In the genomic region with DNA sequence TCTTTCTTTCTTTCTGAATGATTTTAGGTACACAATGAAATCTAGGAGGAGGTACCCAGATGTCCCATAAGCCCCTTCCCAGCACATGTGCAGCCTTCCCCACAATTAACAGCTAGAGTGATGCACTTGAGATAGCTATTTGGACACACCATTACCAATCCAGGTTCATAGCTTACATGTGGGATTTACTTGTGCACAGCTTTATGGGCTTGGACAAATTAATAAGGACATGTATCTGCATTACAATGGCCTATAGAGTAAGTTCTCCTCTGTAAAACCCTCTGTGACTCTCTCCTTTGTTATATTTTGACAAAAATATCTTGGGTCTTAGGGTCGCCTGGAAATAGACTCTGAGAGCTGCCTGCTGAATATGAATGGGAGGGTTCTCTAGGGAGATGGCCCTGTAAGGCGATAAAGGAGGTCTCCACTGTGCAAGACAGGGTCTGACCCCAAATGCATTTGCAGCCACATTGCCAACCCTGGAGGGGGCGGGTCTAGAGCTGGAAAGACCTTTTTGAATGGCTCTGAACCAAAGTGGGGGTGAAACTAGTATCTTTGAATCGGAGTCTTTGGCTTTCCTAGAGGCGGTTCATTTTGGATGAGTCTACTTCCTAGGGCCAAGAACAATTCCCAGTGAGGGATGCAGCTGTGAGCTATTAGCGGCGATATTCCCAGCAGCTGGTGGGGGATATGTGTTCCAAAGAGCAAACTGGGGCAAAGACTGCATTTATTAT, we compare ENCODE assay signal across 12 mouse cellular contexts.
DNase-seq lines count a peak whose midpoint lies in the region; ATAC-seq and TF ChIP-seq lines count a peak whose summit lies in the region.
"Had no signal": no experiment of that assay in that cellular context is flagged by ENCODE, and none has a peak within 500 bp of the region (broad histone marks: within the 10 kb centered on the region; RNA-seq: fewer than 3 reads in every experiment).

No protein-coding gene starts in this region.

- H3K36me3 ChIP-seq in forebrain, embryonic 13.5 days (ENCODE audit: poor library complexity, severe bottlenecking): no peaks in the 10 kb centered on the region
- no peaks in the 10 kb centered on the region for H3K36me3 ChIP-seq in forebrain, embryonic 10.5 days (replicated peaks)
- no peaks in the 10 kb centered on the region for H3K36me3 ChIP-seq in limb, embryonic 14.5 days (ENCODE audit: control insufficient read depth, insufficient read depth, low read length)
- no peaks in the 10 kb centered on the region for H3K36me3 ChIP-seq in limb, embryonic 10.5 days
- H3K36me3 ChIP-seq in heart, adult 2 months (ENCODE audit: control insufficient read depth, insufficient read depth, low read length): no peaks in the 10 kb centered on the region
- no peaks in the 10 kb centered on the region for H3K36me3 ChIP-seq in midbrain, embryonic 16.5 days (ENCODE audit: control insufficient read depth, insufficient read depth, low read length)
- H3K36me3 ChIP-seq in intestine, postnatal 0 days (ENCODE audit: control insufficient read depth, insufficient read depth): no peaks in the 10 kb centered on the region
- H3K36me3 ChIP-seq: hindbrain, embryonic 15.5 days had no signal

- no peak for DNase-seq in forebrain, embryonic 10.5 days (ENCODE audit: extremely low spot score, low spot score)
- peak; percentile 41 for DNase-seq in limb, embryonic 14.5 days (ENCODE audit: low spot score)
- DNase-seq in limb, embryonic 10.5 days (ENCODE audit: low spot score): no peak
- peak; percentile 36 to 42 for DNase-seq in heart, adult 2 months
- DNase-seq in left cerebral cortex, postnatal 36 days (ENCODE audit: low spot score in 2 of 2): no peak
- DNase-seq: cerebellum, postnatal 10 days; lung, adult 18-20 months; thymus, postnatal 36 days had no signal

- H3K27ac ChIP-seq in forebrain, embryonic 13.5 days: no peak overlapping the region
- H3K27ac ChIP-seq in forebrain, embryonic 10.5 days: no peak overlapping the region
- no peak overlapping the region for H3K27ac ChIP-seq in limb, embryonic 14.5 days (replicated peaks; ENCODE audit: low read depth, low read length)
- H3K27ac ChIP-seq in limb, embryonic 10.5 days: no peak overlapping the region
- H3K27ac ChIP-seq in heart, adult 2 months: no peak overlapping the region
- no peak overlapping the region for H3K27ac ChIP-seq in midbrain, embryonic 16.5 days (ENCODE audit: low read length)
- H3K27ac ChIP-seq in intestine, postnatal 0 days (ENCODE audit: low read depth, low read length): no peak overlapping the region
- H3K27ac ChIP-seq: hindbrain, embryonic 15.5 days had no signal

- H3K4me1 ChIP-seq in forebrain, embryonic 13.5 days: peaks cover 7% of the 10 kb centered on the region; the same call in 1 of the 2 replicates
- peaks cover 9% of the 10 kb centered on the region for H3K4me1 ChIP-seq in forebrain, embryonic 10.5 days
- H3K4me1 ChIP-seq in limb, embryonic 14.5 days (ENCODE audit: control insufficient read depth, insufficient read depth, low read length): no peaks in the 10 kb centered on the region
- H3K4me1 ChIP-seq in limb, embryonic 10.5 days: 0 out of 2 replicates have a peak, but pooled peaks cover 2% of the 10 kb centered on the region
- H3K4me1 ChIP-seq in heart, adult 2 months (ENCODE audit: control insufficient read depth, insufficient read depth, low read length): peaks cover 3% of the 10 kb centered on the region
- peaks cover 5% of the 10 kb centered on the region; the same call in 1 of the 2 replicates for H3K4me1 ChIP-seq in midbrain, embryonic 16.5 days (ENCODE audit: control insufficient read depth, insufficient read depth, low read length)
- H3K4me1 ChIP-seq in intestine, postnatal 0 days (replicated peaks; ENCODE audit: control insufficient read depth, insufficient read depth, low read length): no peaks in the 10 kb centered on the region

- TF ChIP-seq CTCF in heart, adult 2 months (IDR thresholded peaks at IDR 0.05): no peak
- TF ChIP-seq CTCF in intestine, postnatal 0 days (IDR thresholded peaks at IDR 0.05; ENCODE audit: low read depth): no peak

- 0 out of 2 replicates have a peak, but pooled peaks have one; percentile 50 for ATAC-seq in forebrain, embryonic 13.5 days
- no peak for ATAC-seq in limb, embryonic 14.5 days (ENCODE audit: low FRiP score, low read depth)
- peak; percentile 64; the same call in 1 of the 2 replicates for ATAC-seq in midbrain, embryonic 16.5 days
- no peak for ATAC-seq in intestine, postnatal 0 days

- intact Hi-C loops in heart, adult 2 months (cut with DNase I): no loop called here
- intact Hi-C loops in left cerebral cortex, postnatal 36 days (cut with DNase I): no loop called here

- no peaks in the 10 kb centered on the region for H3K27me3 ChIP-seq in forebrain, embryonic 13.5 days
- peaks cover 2% of the 10 kb centered on the region; the same call in 1 of the 2 replicates for H3K27me3 ChIP-seq in forebrain, embryonic 10.5 days (ENCODE audit: poor library complexity, severe bottlenecking)
- H3K27me3 ChIP-seq in limb, embryonic 14.5 days (ENCODE audit: control insufficient read depth, insufficient read depth, low read length): no peaks in the 10 kb centered on the region
- no peaks in the 10 kb centered on the region for H3K27me3 ChIP-seq in limb, embryonic 10.5 days (ENCODE audit: low read depth, poor library complexity, severe bottlenecking)
- H3K27me3 ChIP-seq in heart, adult 2 months (ENCODE audit: control insufficient read depth, insufficient read depth, low read length): no peaks in the 10 kb centered on the region
- H3K27me3 ChIP-seq in midbrain, embryonic 16.5 days (ENCODE audit: control insufficient read depth, insufficient read depth, low read depth, low read length): no peaks in the 10 kb centered on the region
- no peaks in the 10 kb centered on the region for H3K27me3 ChIP-seq in intestine, postnatal 0 days (replicated peaks; ENCODE audit: control insufficient read depth, insufficient read depth, low read length)
- H3K27me3 ChIP-seq: hindbrain, embryonic 15.5 days had no signal

- no peaks in the 10 kb centered on the region for H3K79me2 ChIP-seq in heart, adult 2 months (replicated peaks; ENCODE audit: control insufficient read depth, insufficient read depth, low read length)

- H3K9ac ChIP-seq in forebrain, embryonic 13.5 days: no peak overlapping the region
- H3K9ac ChIP-seq in limb, embryonic 14.5 days (ENCODE audit: low read depth, low read length, severe bottlenecking): no peak overlapping the region
- no peak overlapping the region for H3K9ac ChIP-seq in heart, adult 2 months (ENCODE audit: low read depth, low read length)
- H3K9ac ChIP-seq in midbrain, embryonic 16.5 days (ENCODE audit: low read depth, low read length): no peak overlapping the region
- H3K9ac ChIP-seq in intestine, postnatal 0 days (ENCODE audit: low read depth, low read length): no peak overlapping the region
- H3K9ac ChIP-seq: hindbrain, embryonic 15.5 days had no signal

- no peak for TF ChIP-seq POLR2A in limb, embryonic 14.5 days (IDR thresholded peaks at IDR 0.05; ENCODE audit: borderline replicate concordance, extremely low read depth, insufficient read depth, insufficient read length)
- no peak for TF ChIP-seq POLR2A in heart, adult 2 months (IDR thresholded peaks at IDR 0.05; ENCODE audit: insufficient read depth, low read depth, low read length)

- no peak for TF ChIP-seq EP300 in heart, adult 2 months (IDR thresholded peaks at IDR 0.05; ENCODE audit: insufficient read depth, low read depth, low read length)

- H3K9me3 ChIP-seq in forebrain, embryonic 13.5 days (replicated peaks): no peaks in the 10 kb centered on the region
- no peaks in the 10 kb centered on the region for H3K9me3 ChIP-seq in forebrain, embryonic 10.5 days
- no peaks in the 10 kb centered on the region for H3K9me3 ChIP-seq in limb, embryonic 14.5 days (ENCODE audit: control insufficient read depth, low read length)
- no peaks in the 10 kb centered on the region for H3K9me3 ChIP-seq in limb, embryonic 10.5 days (replicated peaks)
- H3K9me3 ChIP-seq in midbrain, embryonic 16.5 days (replicated peaks; ENCODE audit: control insufficient read depth, low read length, poor library complexity, severe bottlenecking): no peaks in the 10 kb centered on the region
- H3K9me3 ChIP-seq in intestine, postnatal 0 days (ENCODE audit: control insufficient read depth): no peaks in the 10 kb centered on the region
- H3K9me3 ChIP-seq: hindbrain, embryonic 15.5 days had no signal

- H3K4me2 ChIP-seq in forebrain, embryonic 13.5 days: no peak overlapping the region
- H3K4me2 ChIP-seq in limb, embryonic 14.5 days (replicated peaks; ENCODE audit: low read depth, low read length, severe bottlenecking): no peak overlapping the region
- no peak overlapping the region for H3K4me2 ChIP-seq in midbrain, embryonic 16.5 days (ENCODE audit: low read length)
- H3K4me2 ChIP-seq in intestine, postnatal 0 days (replicated peaks; ENCODE audit: low read depth): no peak overlapping the region
- H3K4me2 ChIP-seq: hindbrain, embryonic 15.5 days had no signal

- no peak overlapping the region for H3K4me3 ChIP-seq in forebrain, embryonic 13.5 days
- H3K4me3 ChIP-seq in forebrain, embryonic 10.5 days: no peak overlapping the region
- H3K4me3 ChIP-seq in limb, embryonic 14.5 days (replicated peaks; ENCODE audit: low read length): no peak overlapping the region
- no peak overlapping the region for H3K4me3 ChIP-seq in limb, embryonic 10.5 days
- H3K4me3 ChIP-seq in heart, adult 2 months: no peak overlapping the region
- H3K4me3 ChIP-seq in midbrain, embryonic 16.5 days (ENCODE audit: low read depth, low read length): no peak overlapping the region
- H3K4me3 ChIP-seq in intestine, postnatal 0 days (ENCODE audit: low read depth, low read length): no peak overlapping the region
- H3K4me3 ChIP-seq: hindbrain, embryonic 15.5 days had no signal

- WGBS in forebrain, embryonic 13.5 days: 23% methylated on average over 7 of the region's 7 CpGs
- WGBS in forebrain, embryonic 10.5 days: 51% methylated on average over 7 of the region's 7 CpGs
- WGBS in limb, embryonic 14.5 days: 60% methylated on average over 7 of the region's 7 CpGs
- 71% methylated on average over 7 of the region's 7 CpGs for WGBS in limb, embryonic 10.5 days
- WGBS in heart, adult 2 months: 54% methylated on average over 7 of the region's 7 CpGs
- 16% methylated on average over 7 of the region's 7 CpGs for WGBS in midbrain, embryonic 16.5 days
- WGBS in intestine, postnatal 0 days: 65% methylated on average over 7 of the region's 7 CpGs

Comparison
In these comparisons a context has a peak if more than half of its experiments do, and no peak if none do; other contexts are left out.
1. DNase-seq: peak in limb, embryonic 14.5 days (single experiment) and heart, adult 2 months (2 of 2); none in forebrain, embryonic 10.5 days (single experiment), limb, embryonic 10.5 days (single experiment) and left cerebral cortex, postnatal 36 days (0 of 2).
2. ATAC-seq: peak in forebrain, embryonic 13.5 days (single experiment) and midbrain, embryonic 16.5 days (single experiment); none in limb, embryonic 14.5 days (single experiment) and intestine, postnatal 0 days (single experiment).